Mouse (Mus musculus): ENCODE measurements around the gene Ptcd1.
"Not testable (repeated sequence)": the region's sequence is repeated elsewhere in the genome, so short reads cannot be mapped to it uniquely, and the experiment has no call there.

DNA sequence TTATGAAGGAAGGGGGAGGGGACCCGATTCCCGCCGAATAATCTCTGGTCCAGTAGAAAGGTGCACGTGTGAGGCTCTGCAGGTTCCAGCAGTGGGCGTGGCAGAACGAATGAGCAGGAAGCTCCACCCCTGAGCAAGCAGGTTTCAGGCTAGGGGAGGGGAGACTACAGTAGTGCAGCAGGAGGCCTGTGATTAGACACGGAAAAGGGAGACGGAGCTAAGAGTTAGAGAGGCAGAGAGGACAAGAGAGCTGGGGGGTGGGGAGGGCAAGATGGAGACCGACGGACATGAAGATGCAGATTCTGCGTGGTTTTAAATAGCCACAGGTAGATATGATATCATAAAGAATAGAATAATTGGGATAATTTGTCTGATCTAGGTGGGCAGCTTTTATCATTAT, 41.5 kb upstream of the Ptcd1 start:
- not testable (repeated sequence) for TF ChIP-seq CTCF, EP300 (IDR thresholded peaks at IDR 0.05)

Measured in lung, postnatal 0 days (tissue).